Mouse (Mus musculus): ENCODE results near the gene Cenpf. TPM values are rescaled to one million over a fixed set of nuclear protein-coding genes. Genes with fewer than 3 reads are reported as not detected.
A peak's percentile ranks its signal among the peaks of the same experiment; 100 is the strongest.
"Not testable (repeated sequence)": the region's sequence is repeated elsewhere in the genome, so short reads cannot be mapped to it uniquely, and the experiment has no call there.

The Cenpf gene
- polyA plus RNA-seq, 2 experiments from 2014 or later: 13.6 to 14.4 TPM

- ATAC-seq: not testable (repeated sequence)
These were observed 4.6 kb upstream of the Cenpf start for GRCm38 (mm10) chr1:189692442-189692841.

GRCm38 (mm10) chr1:189689050-189689833 is 1.4 kb upstream of the Cenpf start:
- ATAC-seq: no peak

GRCm38 (mm10) chr1:189688388-189688750 is 483 bp upstream of the Cenpf start:
- ATAC-seq: no peak

GRCm38 (mm10) chr1:189686025-189686424 is 1.9 kb downstream of the Cenpf start:
- ATAC-seq: no peak

GRCm38 (mm10) chr1:189684786-189685415 is 3.0 kb downstream of the Cenpf start:
- no peak for ATAC-seq

- ATAC-seq: no peak
These were observed 8.3 kb downstream of the Cenpf start for GRCm38 (mm10) chr1:189679555-189679954.

- no peak for ATAC-seq
These were observed 11.9 kb downstream of the Cenpf start for GRCm38 (mm10) chr1:189675953-189676352.

- ATAC-seq: peak; percentile 70
These were observed 12.5 kb downstream of the Cenpf start for GRCm38 (mm10) chr1:189675421-189675820.

- no peak for ATAC-seq
These were observed 21.9 kb downstream of the Cenpf start for GRCm38 (mm10) chr1:189665966-189666365.

- no peak for ATAC-seq
These were observed 23.1 kb downstream of the Cenpf start for GRCm38 (mm10) chr1:189664873-189665144.

- no peak for ATAC-seq
These were observed 23.6 kb downstream of the Cenpf start for GRCm38 (mm10) chr1:189664061-189664872.

- ATAC-seq: no peak
These were observed 24.4 kb downstream of the Cenpf start for GRCm38 (mm10) chr1:189663437-189663836.

GRCm38 (mm10) chr1:189661856-189662255 is 26.0 kb downstream of the Cenpf start:
- peak; percentile 86 for ATAC-seq

GRCm38 (mm10) chr1:189657406-189657805 is 30.5 kb downstream of the Cenpf start:
- no peak for ATAC-seq

- ATAC-seq: no peak
These were observed 34.1 kb downstream of the Cenpf start for GRCm38 (mm10) chr1:189653746-189654145.

GRCm38 (mm10) chr1:189646597-189646996 is 41.3 kb downstream of the Cenpf start:
- ATAC-seq: no peak

- no peak for ATAC-seq
These were observed 42.5 kb downstream of the Cenpf start for GRCm38 (mm10) chr1:189645371-189645770.

- ATAC-seq: no peak
These were observed 43.1 kb downstream of the Cenpf start for GRCm38 (mm10) chr1:189644700-189645345.

GRCm38 (mm10) chr1:189639581-189639980 is 48.3 kb downstream of the Cenpf start:
- no peak for ATAC-seq

GRCm38 (mm10) chr1:189633791-189634190 is 54.1 kb downstream of the Cenpf start:
- ATAC-seq: no peak

GRCm38 (mm10) chr1:189631906-189632675 is 55.8 kb downstream of the Cenpf start:
- no peak for ATAC-seq

- no peak for ATAC-seq
These were observed 57.9 kb downstream of the Cenpf start for GRCm38 (mm10) chr1:189630026-189630425.

All from activated CD4-positive, CD25-positive, alpha-beta regulatory T cell, adult 4 months (primary cell).